Mouse (Mus musculus) ovary, postnatal 36 days (tissue): ENCODE results near the gene Gm3336.

Experiments
- DNase-seq: peaks from one replicate; pipeline ENCODE4 v3.0.0; 2022; ENCODE audit warnings: low spot score, mixed read lengths

Gene Gm3336

DNA sequence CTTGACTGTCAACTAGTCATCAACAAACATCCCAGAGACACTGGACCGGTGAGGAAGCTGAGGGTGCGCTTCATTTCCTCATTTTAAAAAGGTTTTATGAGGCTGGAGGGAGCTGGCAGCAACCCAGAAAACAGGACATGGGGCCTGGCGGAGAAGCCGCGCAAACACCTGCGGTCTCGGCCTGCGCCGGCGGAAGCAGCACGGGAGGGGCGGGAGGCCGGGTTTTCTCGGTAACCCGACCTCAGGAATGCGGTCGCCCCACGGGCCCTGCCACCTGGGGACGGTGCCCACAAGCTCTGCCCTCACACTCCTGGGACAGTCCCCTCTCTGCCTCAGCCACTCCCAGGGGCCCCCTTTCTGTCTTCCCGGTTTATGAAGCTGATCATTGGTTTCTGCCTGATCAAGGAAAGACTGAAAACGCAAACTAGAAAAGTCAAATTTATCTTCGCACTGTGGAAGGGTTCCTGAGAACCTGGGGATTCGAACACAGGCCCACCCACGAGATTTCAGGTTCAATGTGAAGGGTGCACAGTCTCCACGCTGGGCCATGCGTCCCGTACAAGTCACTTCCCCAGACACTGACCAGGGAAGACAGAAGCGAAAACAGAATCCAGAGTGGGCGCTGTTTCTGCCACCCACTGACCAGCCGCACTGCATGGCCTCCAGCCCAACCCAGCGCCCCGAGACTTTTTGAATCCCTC is 22.9 kb upstream of the Gm3336 start:
- peak; percentile 57 for DNase-seq

DNA sequence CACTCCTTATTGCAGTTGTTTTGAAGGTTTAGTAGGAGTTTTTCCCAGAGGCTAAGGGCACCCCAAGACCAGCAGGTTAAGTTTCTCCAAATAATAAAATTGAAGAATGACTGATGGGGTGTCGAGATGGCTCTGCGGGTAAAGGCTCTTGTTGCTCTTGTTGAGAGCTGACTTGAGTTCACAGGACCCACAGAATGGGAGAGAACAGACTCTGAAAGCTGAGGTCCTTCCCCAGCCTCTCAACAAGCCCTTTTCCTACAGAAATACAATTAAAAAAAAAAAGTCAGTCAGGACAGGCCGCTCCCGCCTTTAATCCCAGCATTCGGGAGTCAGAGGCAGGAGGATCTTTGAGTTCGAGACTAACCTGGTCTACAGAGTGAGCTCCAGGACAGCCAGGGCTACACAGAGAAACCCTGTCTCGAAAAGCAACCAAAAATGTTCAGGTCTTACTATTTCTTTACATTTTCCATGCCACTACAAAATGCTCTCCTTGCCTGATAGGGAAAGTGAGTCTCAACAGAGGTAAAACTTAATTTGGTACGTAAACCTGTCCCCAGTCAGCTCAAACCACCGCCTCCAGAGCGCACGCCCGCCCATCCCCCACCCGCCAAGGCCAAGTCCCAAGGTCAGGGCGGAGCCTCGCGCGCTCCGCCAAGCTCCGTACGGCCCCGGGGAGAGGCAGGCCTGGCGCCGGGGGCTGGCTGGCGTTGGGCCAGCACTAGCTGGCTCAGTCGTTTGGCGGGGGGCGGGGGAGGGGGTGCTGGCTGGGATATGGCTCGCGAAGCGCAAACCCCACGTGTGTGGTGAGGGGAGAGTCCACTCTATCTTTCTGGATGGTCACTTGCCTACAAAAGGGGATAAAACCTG is 22.1 kb upstream of the Gm3336 start:
- peak; percentile 86 for DNase-seq

DNA sequence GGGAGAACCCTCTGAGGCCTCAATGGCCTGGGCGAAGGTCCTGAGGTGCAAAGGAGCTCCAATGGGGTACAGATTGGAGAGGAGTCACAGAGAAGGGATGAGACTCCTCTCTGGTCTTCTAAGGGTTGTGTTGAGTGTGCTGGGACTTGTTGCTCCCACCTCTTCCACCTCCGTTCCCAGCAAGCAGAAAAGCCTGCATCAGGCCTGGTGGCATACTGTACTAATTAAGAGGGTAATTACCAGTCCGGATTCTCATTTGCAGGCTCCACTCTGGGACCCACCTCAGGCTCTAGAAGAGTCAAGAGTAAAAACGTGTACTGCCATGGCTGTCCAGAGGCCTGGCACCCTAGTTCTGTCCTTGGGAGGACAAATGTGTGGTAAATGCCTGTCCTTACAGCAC is 21.4 kb upstream of the Gm3336 start:
- DNase-seq: no peak

DNA sequence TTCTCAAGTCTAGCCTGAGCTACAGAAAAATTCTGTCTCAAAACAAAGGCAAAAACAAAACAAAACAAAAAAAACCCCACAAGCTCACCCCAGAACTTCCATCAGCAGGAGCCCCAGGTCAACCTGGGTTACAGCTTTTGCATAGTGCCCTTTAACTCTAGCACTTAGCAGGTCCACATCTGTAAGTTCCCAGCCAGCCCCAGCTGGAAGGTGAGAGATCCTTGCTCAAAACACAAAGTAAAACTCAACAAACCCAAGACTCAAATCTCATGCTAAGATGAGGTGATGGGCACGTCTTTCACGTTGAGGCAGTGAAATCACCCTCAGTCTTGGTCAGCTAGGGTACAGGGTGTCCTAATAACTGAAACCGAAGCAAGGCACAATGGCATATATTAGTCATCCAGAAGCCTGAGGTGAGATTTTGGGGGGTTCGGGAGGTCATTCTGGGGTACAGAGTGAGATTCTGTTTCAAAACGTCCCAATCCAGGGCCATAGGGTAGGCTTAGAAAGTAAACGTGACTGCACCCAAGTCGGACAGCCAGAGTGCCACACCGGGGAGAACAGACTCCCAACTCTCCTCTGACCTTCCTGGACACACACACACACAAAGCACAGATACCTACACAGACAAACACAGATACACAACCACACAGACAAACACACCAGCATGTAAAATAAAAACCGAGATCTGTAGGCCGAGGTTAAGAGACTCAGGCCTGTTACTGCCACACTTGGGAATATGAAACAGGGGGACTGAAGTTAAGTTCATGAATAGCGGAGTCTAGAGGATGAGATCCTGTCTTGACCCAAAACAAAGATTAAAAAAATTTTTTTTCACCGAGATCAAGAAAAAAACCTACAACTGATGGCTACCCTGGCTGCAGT is 20.7 kb upstream of the Gm3336 start:
- DNase-seq: no peak

DNA sequence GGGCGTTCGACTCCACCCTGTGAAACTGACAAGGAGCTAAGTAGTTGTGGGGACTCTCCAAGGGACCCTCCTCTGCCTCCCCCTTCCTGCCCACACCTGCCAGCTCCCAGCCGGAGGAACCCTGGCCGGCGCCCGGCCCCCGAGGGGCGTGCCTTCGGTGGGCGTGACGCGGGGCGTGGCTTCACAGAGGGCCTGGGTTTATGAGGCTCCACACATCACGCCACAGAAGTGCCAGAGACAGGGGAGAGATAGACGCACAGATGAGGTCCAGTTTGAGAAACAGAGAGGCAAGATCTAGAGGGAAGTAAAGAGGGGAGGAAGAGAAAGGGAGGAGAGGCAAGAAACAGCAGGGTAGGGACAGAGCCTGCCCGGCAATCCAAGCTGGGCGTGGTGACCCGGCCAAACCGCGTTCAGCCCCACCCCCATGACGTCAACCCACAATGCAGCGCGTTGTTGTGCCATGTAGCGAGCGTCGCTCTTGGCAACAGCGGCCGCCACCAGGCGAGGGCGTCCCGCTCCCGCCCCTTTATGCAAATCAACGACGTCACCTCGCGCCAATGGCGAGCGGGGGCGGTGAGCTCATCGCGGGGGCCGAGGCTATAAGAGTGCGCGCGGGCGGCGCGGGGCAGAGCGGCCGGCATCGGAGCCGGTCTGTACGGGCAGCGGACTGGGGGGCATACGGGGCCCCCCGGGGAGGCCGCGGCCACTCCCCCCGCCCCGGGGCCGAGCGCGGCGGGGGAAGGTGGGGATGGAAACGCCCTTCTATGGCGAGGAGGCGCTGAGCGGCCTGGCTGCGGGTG is 19.8 kb upstream of the Gm3336 start, which contains the start of gene Jund:
Gene Jund (plus strand): TSS at position 640 of the 800 bp plus-strand sequence.
- DNase-seq: peak; percentile 99

DNA sequence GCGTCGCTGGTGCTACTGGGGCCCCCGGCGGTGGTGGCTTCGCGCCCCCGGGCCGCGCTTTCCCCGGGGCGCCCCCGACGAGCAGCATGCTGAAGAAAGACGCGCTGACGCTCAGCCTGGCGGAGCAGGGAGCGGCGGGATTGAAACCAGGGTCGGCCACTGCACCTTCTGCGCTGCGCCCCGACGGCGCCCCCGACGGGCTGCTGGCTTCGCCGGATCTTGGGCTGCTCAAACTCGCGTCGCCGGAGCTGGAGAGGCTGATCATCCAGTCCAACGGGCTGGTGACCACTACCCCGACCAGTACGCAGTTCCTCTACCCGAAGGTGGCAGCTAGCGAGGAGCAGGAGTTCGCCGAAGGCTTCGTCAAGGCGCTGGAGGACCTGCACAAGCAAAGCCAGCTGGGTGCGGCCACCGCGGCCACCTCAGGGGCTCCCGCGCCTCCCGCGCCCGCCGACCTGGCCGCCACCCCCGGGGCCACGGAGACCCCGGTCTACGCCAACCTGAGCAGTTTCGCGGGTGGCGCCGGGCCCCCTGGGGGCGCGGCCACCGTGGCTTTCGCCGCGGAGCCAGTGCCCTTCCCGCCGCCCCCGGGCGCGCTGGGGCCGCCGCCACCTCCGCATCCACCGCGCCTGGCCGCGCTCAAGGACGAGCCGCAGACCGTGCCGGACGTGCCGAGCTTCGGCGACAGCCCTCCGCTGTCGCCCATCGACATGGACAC is 19.1 kb upstream of the Gm3336 start:
- no peak for DNase-seq

DNA sequence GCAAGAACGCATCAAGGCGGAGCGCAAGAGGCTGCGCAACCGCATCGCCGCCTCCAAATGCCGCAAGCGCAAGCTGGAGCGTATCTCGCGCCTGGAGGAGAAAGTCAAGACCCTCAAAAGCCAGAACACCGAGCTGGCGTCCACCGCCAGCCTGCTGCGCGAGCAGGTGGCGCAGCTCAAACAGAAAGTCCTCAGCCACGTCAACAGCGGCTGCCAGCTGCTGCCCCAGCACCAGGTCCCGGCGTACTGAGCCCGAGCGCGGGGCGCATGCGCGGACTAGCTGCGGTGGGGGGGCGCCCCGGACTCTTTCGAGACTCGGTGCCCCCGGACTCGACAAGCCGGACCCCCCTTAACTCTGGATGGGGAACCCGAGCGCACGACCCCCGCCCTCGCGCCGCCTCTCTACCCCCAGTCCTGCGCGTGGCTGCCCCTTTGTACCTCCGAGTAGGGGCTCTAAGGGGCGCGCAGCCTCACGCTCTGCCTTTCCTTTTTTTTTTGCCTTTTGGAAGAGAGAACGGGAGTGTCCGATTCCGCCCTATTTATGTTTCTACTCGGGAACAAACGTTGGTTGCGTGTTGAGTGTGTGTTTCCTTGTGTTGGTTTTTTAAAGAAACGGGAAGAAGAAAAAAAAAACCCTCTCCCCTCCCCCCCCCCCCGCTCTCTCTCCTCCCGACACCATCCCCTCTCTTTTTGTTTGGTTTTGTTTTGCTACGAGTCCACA is 18.3 kb upstream of the Gm3336 start:
- DNase-seq: peak; percentile 84

DNA sequence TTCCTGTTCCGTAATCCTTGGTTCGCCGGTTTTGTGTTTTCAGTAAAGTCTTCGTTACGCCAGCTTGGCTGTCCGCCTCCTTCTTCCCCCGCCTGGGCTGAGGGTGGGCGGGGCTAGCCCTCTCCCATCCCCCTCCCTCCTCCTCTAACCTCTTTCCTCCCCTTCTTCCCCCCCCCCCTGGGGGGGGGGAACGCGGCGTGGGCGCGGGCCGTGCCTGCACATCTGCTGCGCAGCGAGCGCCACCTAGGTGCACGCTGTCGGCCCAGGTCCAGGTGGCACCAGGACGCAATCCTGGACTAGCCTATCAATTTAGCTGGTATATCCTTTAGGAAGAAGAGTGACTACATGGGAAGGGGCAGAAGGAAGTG is 17.8 kb upstream of the Gm3336 start:
- DNase-seq: peak; percentile 93

DNA sequence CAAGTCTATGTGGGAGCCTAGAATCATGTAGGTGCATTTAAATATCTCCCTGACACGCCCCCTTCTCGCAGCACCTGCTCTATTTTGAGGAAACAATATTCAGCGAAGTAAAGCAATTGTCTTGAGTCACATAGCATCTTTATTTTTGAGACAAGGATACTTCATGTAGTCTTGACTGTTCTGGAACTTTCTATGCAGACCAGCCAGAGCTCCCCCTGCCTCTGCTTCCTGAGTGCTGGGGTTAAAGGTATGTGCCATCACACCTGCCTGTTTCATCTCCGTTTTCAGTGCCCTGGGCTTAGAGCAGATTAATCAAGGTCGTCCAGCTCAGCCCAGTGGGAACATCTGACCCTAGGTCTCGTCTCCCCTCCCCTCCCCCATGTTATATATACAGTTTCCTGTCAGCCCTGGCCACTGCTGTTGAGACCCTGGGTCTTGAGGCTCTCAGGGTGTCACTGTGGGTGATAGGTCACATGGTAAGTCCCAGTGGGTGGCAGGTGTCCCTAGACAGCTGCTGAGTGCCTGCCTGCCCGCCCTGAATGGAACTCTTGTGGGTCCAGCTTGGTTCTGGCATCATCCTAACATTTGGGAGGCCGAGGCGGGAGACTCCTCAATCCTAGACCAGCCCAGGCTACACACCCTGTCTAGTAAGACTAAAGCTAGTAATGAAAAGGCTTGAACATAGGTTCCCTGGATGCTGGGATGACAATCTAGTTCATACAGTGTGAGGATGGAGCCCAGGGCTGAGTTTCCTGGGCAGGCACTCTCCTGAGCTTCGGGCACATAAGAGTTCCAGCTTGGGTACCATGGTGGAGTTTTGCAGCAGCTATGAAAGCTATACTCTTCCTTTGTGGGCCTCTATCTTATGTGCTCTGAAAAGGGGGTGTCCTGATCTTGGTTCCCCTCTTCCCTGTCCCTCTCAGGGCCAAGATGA is 17.0 kb upstream of the Gm3336 start:
- DNase-seq: no peak

DNA sequence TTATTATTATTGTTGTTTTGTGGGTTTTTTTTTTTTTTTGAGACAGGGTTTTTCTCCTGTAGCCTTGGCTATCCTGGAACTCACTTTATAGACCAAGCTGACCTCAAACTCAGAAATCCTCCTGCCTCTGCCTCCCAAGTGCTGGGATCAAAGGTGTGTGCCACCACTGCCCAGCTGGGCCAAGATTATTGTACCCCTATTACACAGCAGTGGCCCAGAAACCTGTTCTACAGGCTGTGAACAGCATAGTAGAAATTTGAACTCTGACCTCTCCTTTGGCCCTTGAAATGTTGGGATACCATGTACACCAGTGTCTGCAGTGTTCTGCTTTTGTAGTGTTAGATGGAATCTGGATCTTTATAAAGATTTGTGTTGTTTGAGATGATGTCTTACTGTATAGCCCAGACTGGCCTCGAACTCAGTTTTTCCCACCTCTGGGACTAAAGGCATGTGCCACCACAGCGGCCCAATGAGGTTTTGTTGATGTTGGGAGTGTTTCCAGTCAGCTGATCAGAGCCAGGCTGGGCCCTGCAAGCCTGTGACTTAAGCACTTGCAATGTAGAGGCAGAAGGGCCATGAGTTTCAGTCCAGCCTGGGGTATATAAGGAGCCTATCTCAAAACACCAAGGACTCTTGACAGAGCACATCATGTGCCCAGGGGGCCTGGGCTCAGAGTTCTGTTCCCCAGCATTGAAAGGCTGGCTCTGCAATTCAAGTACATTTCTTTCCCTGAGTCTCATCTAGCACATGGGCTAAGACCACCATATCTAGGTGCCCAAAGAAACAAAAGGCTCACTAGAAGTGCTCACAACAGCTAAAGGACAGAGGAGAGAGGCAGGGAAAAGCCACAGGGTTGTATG is 16.1 kb upstream of the Gm3336 start:
- DNase-seq: no peak

DNA sequence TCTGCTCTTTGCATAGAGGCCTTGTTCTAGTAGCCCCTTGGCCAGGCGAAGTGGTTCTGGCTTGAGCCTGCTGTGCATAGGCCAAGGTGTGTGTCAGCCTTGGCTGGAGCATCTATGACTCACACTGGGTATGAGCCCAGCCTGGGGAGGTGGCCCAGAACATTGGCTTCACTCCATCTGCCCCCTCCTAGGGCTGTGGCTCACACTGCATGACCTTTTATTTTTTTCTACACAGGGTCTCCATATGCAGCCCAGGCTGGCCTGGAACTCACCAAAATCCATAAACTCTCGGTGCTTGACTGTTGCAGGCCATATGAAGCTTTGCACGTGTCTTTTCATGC is 15.5 kb upstream of the Gm3336 start:
- DNase-seq: peak; percentile 57

DNA sequence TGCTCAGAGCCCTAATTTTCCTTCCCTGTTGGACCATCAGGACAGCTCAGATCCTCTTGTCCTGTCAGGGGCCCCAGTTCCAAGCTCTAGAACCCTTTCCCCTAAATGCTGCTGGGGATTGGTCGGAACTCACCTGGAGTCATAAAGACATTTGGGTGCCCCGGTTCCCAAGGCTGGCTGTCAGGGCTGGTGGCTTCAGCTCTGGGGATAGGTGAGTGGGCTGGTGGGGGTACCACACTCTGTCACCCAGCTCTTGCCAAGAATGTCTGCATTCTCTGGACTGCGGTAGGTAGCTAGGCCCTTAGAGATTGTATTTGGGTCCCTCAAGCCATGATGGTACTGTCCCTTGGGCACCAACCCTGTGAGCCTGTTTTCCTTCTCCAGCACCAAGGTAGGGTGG is 15.1 kb upstream of the Gm3336 start, which contains the start of gene Iqcn:
Gene Iqcn (plus strand): TSS at position 171 of the 400 bp plus-strand sequence.
- no peak for DNase-seq

DNA sequence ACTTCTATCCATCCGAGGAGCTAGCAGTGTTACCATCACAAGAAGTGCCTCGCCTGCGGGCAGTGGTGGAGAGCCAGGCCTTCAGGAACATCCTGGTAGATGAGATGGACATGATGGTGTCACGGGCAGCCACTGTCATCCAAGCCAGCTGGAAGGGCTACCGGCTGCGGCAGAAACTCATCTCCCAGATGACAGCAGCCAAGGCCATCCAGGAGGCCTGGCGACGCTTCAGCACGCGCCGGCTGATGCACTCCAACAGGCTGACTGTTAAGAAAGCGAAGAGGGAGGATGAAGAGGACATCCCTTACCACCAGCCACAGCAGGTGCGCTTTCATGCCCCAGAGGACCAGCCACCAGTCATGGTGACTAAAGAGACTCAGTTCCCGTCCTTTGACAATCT is 10.1 kb upstream of the Gm3336 start:
- DNase-seq: no peak

DNA sequence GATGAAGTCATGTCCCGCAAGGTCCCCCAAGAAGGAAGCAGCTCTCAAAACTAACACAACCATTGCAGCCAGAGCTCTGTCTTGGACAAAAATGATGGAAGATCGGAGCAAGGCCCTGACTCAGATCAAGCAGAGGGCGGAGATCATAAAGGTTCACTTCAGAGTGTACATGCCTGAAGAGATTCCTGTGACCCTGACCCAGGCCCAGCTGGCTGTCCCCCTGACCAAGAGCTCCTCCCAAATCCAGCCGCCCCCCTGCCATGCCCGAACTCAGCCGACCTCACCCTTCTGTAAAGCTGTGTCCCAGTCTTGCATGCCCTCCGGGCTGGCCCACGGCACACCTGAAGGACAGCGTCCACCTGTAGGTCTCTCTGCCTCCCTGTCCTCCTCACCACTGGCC is 8.5 kb upstream of the Gm3336 start:
- DNase-seq: no peak

DNA sequence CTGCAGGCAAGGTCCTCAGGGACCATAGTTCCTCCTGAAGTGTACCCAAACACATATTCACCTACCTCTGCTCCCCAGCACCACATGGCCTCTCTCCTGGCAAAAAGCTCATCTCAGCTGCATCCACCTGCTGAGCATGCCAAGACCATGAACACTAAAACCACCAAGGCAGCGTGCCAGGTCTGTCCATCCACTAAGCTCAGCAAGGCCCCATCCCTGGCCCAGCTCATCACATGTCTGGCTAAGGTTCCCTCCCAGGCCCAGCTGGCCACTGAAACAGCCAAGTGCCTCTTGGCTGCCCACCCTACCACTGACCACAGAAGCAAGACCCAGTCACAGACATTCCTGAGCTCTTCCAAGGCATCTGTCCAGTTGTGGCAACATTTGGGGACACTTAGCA is 8.0 kb upstream of the Gm3336 start:
- DNase-seq: no peak

DNA sequence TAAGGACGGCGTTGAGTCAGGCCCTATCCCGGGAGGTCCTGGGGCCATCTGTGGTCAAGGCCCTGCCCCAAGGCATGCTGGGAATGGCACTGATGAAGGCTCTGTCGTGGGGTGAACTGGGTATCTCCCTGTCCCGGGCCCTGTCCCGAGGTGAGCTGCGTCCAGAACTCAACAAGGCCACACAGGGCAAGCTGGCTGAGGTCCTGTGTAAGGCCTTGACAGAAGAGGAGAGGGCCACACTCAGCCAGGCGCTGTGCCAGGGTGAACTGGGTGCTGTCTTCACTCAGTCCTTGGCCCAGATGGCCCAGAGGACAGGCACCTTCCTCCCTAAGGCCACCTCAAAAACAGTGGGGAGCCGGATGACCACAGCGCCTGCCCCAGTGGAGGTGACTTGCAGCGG is 7.3 kb upstream of the Gm3336 start:
- no peak for DNase-seq

DNA sequence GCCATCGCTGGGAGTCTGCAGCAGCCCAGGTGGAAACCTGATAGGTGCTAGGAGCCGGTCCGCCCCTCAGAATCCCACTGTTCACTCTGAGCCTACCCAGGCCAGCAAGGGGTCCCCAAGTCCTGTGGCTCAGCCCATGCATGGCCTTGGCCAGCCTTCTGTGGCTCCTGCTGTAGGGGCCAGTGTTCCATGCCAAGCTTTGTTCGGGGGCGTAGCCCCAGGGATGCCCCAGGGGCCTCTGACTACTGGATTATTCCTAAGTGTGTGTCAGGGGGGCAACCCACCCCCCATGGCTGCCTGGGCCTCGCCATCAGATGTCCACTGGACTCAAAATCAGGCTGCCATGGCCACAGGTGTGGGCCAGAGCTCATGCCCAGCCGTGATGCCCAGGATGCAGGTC is 4.4 kb upstream of the Gm3336 start:
- no peak for DNase-seq

DNA sequence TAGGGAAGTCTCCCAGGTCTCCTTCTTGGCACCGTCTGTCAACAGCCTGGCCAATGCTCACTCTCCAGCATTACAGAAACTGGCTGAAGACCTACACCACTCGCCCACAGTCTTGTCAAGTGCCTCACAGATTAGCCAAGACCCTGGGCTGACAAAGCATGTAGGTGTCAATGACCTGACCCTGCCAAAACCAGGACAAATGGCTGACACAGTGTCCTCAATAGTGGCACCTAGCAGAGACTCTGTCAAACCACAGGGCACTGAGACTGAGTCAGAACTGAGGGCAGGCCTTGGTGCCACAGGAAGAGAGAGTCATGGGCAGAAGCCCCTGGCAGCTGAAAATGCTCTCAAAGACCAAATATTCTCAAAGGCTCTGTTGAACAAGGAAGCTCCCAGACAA is 3.3 kb upstream of the Gm3336 start:
- no peak for DNase-seq
